Mouse (Mus musculus) embryonic facial prominence, embryonic 15.5 days (tissue): Measurements from ENCODE around the gene Lbp. TPM values are rescaled to one million over a fixed set of nuclear protein-coding genes. Genes with fewer than 3 reads are reported as not detected.
A peak's percentile ranks its signal among the peaks of the same experiment; 100 is the strongest.

ENCODE experiments used
- ATAC-seq: fragments of 200-750 bp; cut with Nextera tagmentation; 2 replicates; pipeline ENCODE4 v1.8.0; 2017; ENCODE audit warnings: low read depth, moderate TSS enrichment; ENCODE audit not compliant: insufficient number of reproducible peaks, low FRiP score, low TSS enrichment
- H3K27ac ChIP-seq: fragments of 300-500 bp; sonication (generic); replicated peaks from 2 replicates; pipeline ENCODE4 v1.5.1; 2015; ENCODE audit warnings: mild to moderate bottlenecking, inconsistent platforms
- H3K27me3 ChIP-seq: fragments of 300-500 bp; sonication (generic); 2 replicates; pipeline ENCODE4 v1.6.1; 2015; ENCODE audit warnings: inconsistent platforms
- H3K36me3 ChIP-seq: fragments of 300-500 bp; sonication (generic); 2 replicates; pipeline ENCODE4 v1.6.1; 2015; ENCODE audit warnings: mild to moderate bottlenecking, inconsistent platforms
- H3K4me1 ChIP-seq: fragments of 300-500 bp; sonication (generic); 2 replicates; pipeline ENCODE4 v1.6.1; 2015; ENCODE audit warnings: inconsistent platforms
- H3K4me2 ChIP-seq: fragments of 300-500 bp; sonication (generic); replicated peaks from 2 replicates; pipeline ENCODE4 v1.6.1; 2015; ENCODE audit warnings: mild to moderate bottlenecking, inconsistent platforms
- H3K4me3 ChIP-seq: fragments of 300-500 bp; sonication (generic); replicated peaks from 2 replicates; pipeline ENCODE4 v1.5.1; 2015; ENCODE audit warnings: mild to moderate bottlenecking, inconsistent platforms
- H3K9ac ChIP-seq: fragments of 300-500 bp; sonication (generic); 2 replicates; pipeline ENCODE4 v1.6.1; 2015; ENCODE audit warnings: inconsistent platforms
- H3K9me3 ChIP-seq: fragments of 300-500 bp; sonication (generic); replicated peaks from 2 replicates; pipeline ENCODE4 v1.6.1; 2016; ENCODE audit warnings: inconsistent platforms
- WGBS: fragments of 180-500 bp; shearing (Covaris S2); methylation state at CpG from one replicate; pipeline ENCODE4 v1.1.7; 2015; 5-methylcytosine and 5-hydroxymethylcytosine counted together
- polyA plus RNA-seq: library from polyadenylated mRNA; unstranded; fragments of >200 nt; fragmentation: Nextera tagmentation; extraction: Ambion mirVana; gene quantifications from 2 replicates; pipeline ENCODE4 v1.2.1, GENCODE M21; 2015

Gene Lbp
- polyA plus RNA-seq, 1 experiment from 2014 or later = 6.5 TPM

- H3K4me1 ChIP-seq = 0 out of 2 replicates have a peak, but pooled peaks cover 3% of the 10 kb centered on the region
- H3K9me3 ChIP-seq = no peaks in the 10 kb centered on the region
- H3K4me3 ChIP-seq = no peak overlapping the region
- no peaks in the 10 kb centered on the region for H3K27me3 ChIP-seq
- no peak for ATAC-seq
- H3K27ac ChIP-seq = no peak overlapping the region
- H3K9ac ChIP-seq = no peak overlapping the region
- no peak overlapping the region for H3K4me2 ChIP-seq
- WGBS = 87% methylated on average over 4 of the region's 4 CpGs
- no peaks in the 10 kb centered on the region for H3K36me3 ChIP-seq
These were observed 26.6 kb upstream of the Lbp start for GRCm38 (mm10) chr2:158279656-158280055.

GRCm38 (mm10) chr2:158281497-158282205 is 24.6 kb upstream of the Lbp start:
- Histone ChIP-seq H3K27me3 (no peaks in the 10 kb centered on the region), H3K4me3 (no peak overlapping the region), H3K9me3 (no peaks in the 10 kb centered on the region), H3K4me1 (0 out of 2 replicates have a peak, but pooled peaks cover 3% of the 10 kb centered on the region), H3K27ac (no peak overlapping the region), H3K4me2 (no peak overlapping the region), H3K9ac (no peak overlapping the region), H3K36me3 (no peaks in the 10 kb centered on the region)
- ATAC-seq = no peak
- 58% methylated on average over 16 of the region's 16 CpGs for WGBS

- Histone ChIP-seq H3K9ac (no peak overlapping the region), H3K4me1 (0 out of 2 replicates have a peak, but pooled peaks cover 3% of the 10 kb centered on the region), H3K9me3 (no peaks in the 10 kb centered on the region), H3K27ac (no peak overlapping the region), H3K4me2 (no peak overlapping the region), H3K27me3 (no peaks in the 10 kb centered on the region), H3K36me3 (no peaks in the 10 kb centered on the region), H3K4me3 (no peak overlapping the region)
- 73% methylated on average over 7 of the region's 7 CpGs for WGBS
- no peak for ATAC-seq
These were observed 23.2 kb upstream of the Lbp start for GRCm38 (mm10) chr2:158283136-158283535.

- no peaks in the 10 kb centered on the region for H3K9me3 ChIP-seq
- no peaks in the 10 kb centered on the region for H3K27me3 ChIP-seq
- no peak for ATAC-seq
- WGBS = 73% methylated on average over 6 of the region's 6 CpGs
- no peak overlapping the region for H3K4me3 ChIP-seq
- H3K36me3 ChIP-seq = no peaks in the 10 kb centered on the region
- H3K9ac ChIP-seq = no peak overlapping the region
- H3K27ac ChIP-seq = no peak overlapping the region
- H3K4me2 ChIP-seq = no peak overlapping the region
- H3K4me1 ChIP-seq = 0 out of 2 replicates have a peak, but pooled peaks cover 3% of the 10 kb centered on the region
These were observed 22.5 kb upstream of the Lbp start for GRCm38 (mm10) chr2:158283771-158284170.

GRCm38 (mm10) chr2:158284571-158284970 is 21.7 kb upstream of the Lbp start:
- H3K4me2 ChIP-seq = no peak overlapping the region
- H3K36me3 ChIP-seq = no peaks in the 10 kb centered on the region
- 0 out of 2 replicates have a peak, but pooled peaks cover 3% of the 10 kb centered on the region for H3K4me1 ChIP-seq
- 29% methylated on average over 11 of the region's 11 CpGs for WGBS
- H3K9ac ChIP-seq = no peak overlapping the region
- no peaks in the 10 kb centered on the region for H3K9me3 ChIP-seq
- H3K27ac ChIP-seq = no peak overlapping the region
- H3K4me3 ChIP-seq = no peak overlapping the region
- H3K27me3 ChIP-seq = no peaks in the 10 kb centered on the region
- no peak for ATAC-seq

GRCm38 (mm10) chr2:158285655-158286054 is 20.6 kb upstream of the Lbp start:
- ATAC-seq = no peak
- H3K4me2 ChIP-seq = no peak overlapping the region
- H3K9me3 ChIP-seq = no peaks in the 10 kb centered on the region
- H3K27me3 ChIP-seq = no peaks in the 10 kb centered on the region
- no peak overlapping the region for H3K9ac ChIP-seq
- H3K4me3 ChIP-seq = no peak overlapping the region
- H3K36me3 ChIP-seq = no peaks in the 10 kb centered on the region
- no peak overlapping the region for H3K27ac ChIP-seq
- H3K4me1 ChIP-seq = 0 out of 2 replicates have a peak, but pooled peaks cover 3% of the 10 kb centered on the region
- 46% methylated on average over 6 of the region's 6 CpGs for WGBS

GRCm38 (mm10) chr2:158295700-158296099 is 10.6 kb upstream of the Lbp start:
- H3K27me3 ChIP-seq = no peaks in the 10 kb centered on the region
- no peaks in the 10 kb centered on the region for H3K4me1 ChIP-seq
- no peak overlapping the region for H3K4me3 ChIP-seq
- no peaks in the 10 kb centered on the region for H3K9me3 ChIP-seq
- no peaks in the 10 kb centered on the region for H3K36me3 ChIP-seq
- H3K27ac ChIP-seq = no peak overlapping the region
- 68% methylated on average over 9 of the region's 9 CpGs for WGBS
- H3K4me2 ChIP-seq = no peak overlapping the region
- no peak overlapping the region for H3K9ac ChIP-seq
- peak; percentile 73 for ATAC-seq

GRCm38 (mm10) chr2:158299203-158299602 is 7.1 kb upstream of the Lbp start:
- H3K27me3 ChIP-seq = no peaks in the 10 kb centered on the region
- H3K36me3 ChIP-seq = no peaks in the 10 kb centered on the region
- no peak overlapping the region for H3K9ac ChIP-seq
- H3K4me2 ChIP-seq = no peak overlapping the region
- no peaks in the 10 kb centered on the region for H3K9me3 ChIP-seq
- H3K4me1 ChIP-seq = no peaks in the 10 kb centered on the region
- ATAC-seq = no peak
- H3K4me3 ChIP-seq = no peak overlapping the region
- WGBS = 77% methylated on average over 3 of the region's 3 CpGs
- H3K27ac ChIP-seq = no peak overlapping the region

GRCm38 (mm10) chr2:158299731-158300130 is 6.6 kb upstream of the Lbp start:
- no peak overlapping the region for H3K27ac ChIP-seq
- whole genome bisulfite sequencing = 72% methylated on average over 4 of the region's 4 CpGs
- ATAC-seq = no peak

GRCm38 (mm10) chr2:158302807-158303206 is 3.5 kb upstream of the Lbp start:
- ATAC-seq = no peak
- no peaks in the 10 kb centered on the region for H3K27me3 ChIP-seq
- H3K9ac ChIP-seq = no peak overlapping the region
- no peak overlapping the region for H3K4me2 ChIP-seq
- no peaks in the 10 kb centered on the region for H3K9me3 ChIP-seq
- 68% methylated on average over 3 of the region's 3 CpGs for WGBS
- no peaks in the 10 kb centered on the region for H3K36me3 ChIP-seq
- H3K27ac ChIP-seq = no peak overlapping the region
- H3K4me3 ChIP-seq = no peak overlapping the region
- 0 out of 2 replicates have a peak, but pooled peaks cover 11% of the 10 kb centered on the region for H3K4me1 ChIP-seq

More at GRCm38 (mm10) chr2:158299731-158300130, 6.6 kb upstream of the Lbp start:
- Histone ChIP-seq H3K27me3 (no peaks in the 10 kb centered on the region), H3K4me1 (no peaks in the 10 kb centered on the region), H3K9ac (no peak overlapping the region), H3K4me3 (no peak overlapping the region), H3K36me3 (no peaks in the 10 kb centered on the region), H3K4me2 (no peak overlapping the region), H3K9me3 (no peaks in the 10 kb centered on the region)

GRCm38 (mm10) chr2:158306696-158307049 is 380 bp downstream of the Lbp start:
- peaks cover 11% of the 10 kb centered on the region; the same call in 1 of the 2 replicates for H3K4me1 ChIP-seq
- H3K27me3 ChIP-seq = no peaks in the 10 kb centered on the region
- ATAC-seq = peak; percentile 35
- H3K36me3 ChIP-seq = no peaks in the 10 kb centered on the region
- H3K27ac ChIP-seq = 0 out of 2 replicates have a peak overlapping the region, but pooled peaks have one; percentile 23
- H3K4me3 ChIP-seq = no peak overlapping the region
- H3K9ac ChIP-seq = no peak overlapping the region
- H3K4me2 ChIP-seq = no peak overlapping the region
- H3K9me3 ChIP-seq = no peaks in the 10 kb centered on the region
- WGBS = 38% methylated on average over 6 of the region's 6 CpGs

- ATAC-seq = no peak
- Histone ChIP-seq H3K36me3 (no peaks in the 10 kb centered on the region), H3K4me3 (no peak overlapping the region), H3K4me1 (peaks cover 11% of the 10 kb centered on the region; the same call in 1 of the 2 replicates), H3K4me2 (no peak overlapping the region), H3K27ac (no peak overlapping the region), H3K27me3 (no peaks in the 10 kb centered on the region), H3K9ac (no peak overlapping the region), H3K9me3 (no peaks in the 10 kb centered on the region)
- 49% methylated on average over 5 of the region's 5 CpGs for WGBS
These were observed 2.0 kb downstream of the Lbp start for GRCm38 (mm10) chr2:158308276-158308675.
